In genomic region chr2:166544575-166545251, GRCm38 (mm10) we compare ENCODE assay signal across 12 mouse cellular contexts.
A peak's percentile ranks its signal among the peaks of the same experiment; 100 is the strongest.
DNase-seq lines count a peak whose midpoint lies in the region; ATAC-seq and TF ChIP-seq lines count a peak whose summit lies in the region.
"Had no signal": no experiment of that assay in that cellular context is flagged by ENCODE, and none has a peak within 500 bp of the region (broad histone marks: within the 10 kb centered on the region; RNA-seq: fewer than 3 reads in every experiment).

No protein-coding gene starts in this region.

- H3K4me3 ChIP-seq in thymus, adult 2 months (ENCODE audit: control insufficient read depth, insufficient read depth, low read length) = no peak overlapping the region
- H3K4me3 ChIP-seq: erythroblast, embryonic 14.5 days; intestine, embryonic 15.5 days; liver, embryonic 13.5 days had no signal

- ATAC-seq in granulocyte monocyte progenitor cell, adult 5-6 weeks (replicated peaks; ENCODE audit: poor library complexity, severe bottlenecking) = peak; percentile 24; the same call in 1 of the 2 replicates
- ATAC-seq: intestine, embryonic 15.5 days had no signal

- WGBS in thymus, adult 2 months = 48% methylated on average over 7 of the region's 7 CpGs

- no peak for TF ChIP-seq POLR2A in thymus, adult 2 months (IDR thresholded peaks at IDR 0.05; ENCODE audit: control insufficient read depth, extremely low read depth, insufficient read depth, low read length, poor library complexity)

- no peak for TF ChIP-seq CTCF in thymus, adult 2 months (IDR thresholded peaks at IDR 0.05; ENCODE audit: borderline replicate concordance, control insufficient read depth, extremely low read depth, insufficient read depth, low read length, poor library complexity)

- no peaks in the 10 kb centered on the region for H3K27me3 ChIP-seq in thymus, adult 2 months (ENCODE audit: control insufficient read depth, insufficient read depth, low read length)
- H3K27me3 ChIP-seq: intestine, embryonic 15.5 days; liver, embryonic 13.5 days had no signal

- peak; percentile 51 for DNase-seq in layer of hippocampus, adult 11-12 months (ENCODE audit: low spot score)
- no peak for DNase-seq in layer of hippocampus, postnatal 25 days (ENCODE audit: extremely low spot score in 1 of 2, low spot score in 1 of 2)
- DNase-seq in thymus, postnatal 14 days = peak; percentile 55
- DNase-seq in thymus, adult 2 months = no peak
- DNase-seq in urinary bladder, adult 18-20 months (ENCODE audit: low spot score in 2 of 2) = no peak
- no peak for DNase-seq in embryo, embryonic 11 days
- DNase-seq: cerebellum, adult 11 months; heart, adult 18-20 months; liver, embryonic 13.5 days had no signal

- no peaks in the 10 kb centered on the region for H3K36me3 ChIP-seq in thymus, adult 2 months (ENCODE audit: control insufficient read depth, insufficient read depth, low read length)
- H3K36me3 ChIP-seq: intestine, embryonic 15.5 days; liver, embryonic 13.5 days had no signal

- H3K27ac ChIP-seq in thymus, adult 2 months (ENCODE audit: control insufficient read depth, insufficient read depth, low read length) = no peak overlapping the region
- H3K27ac ChIP-seq: intestine, embryonic 15.5 days; liver, embryonic 13.5 days had no signal

- H3K4me1 ChIP-seq in thymus, adult 2 months (replicated peaks; ENCODE audit: control insufficient read depth, insufficient read depth, low read length) = peaks cover 82% of the 10 kb centered on the region

Comparison
In these comparisons a context has a peak if more than half of its experiments do, and no peak if none do; other contexts are left out.
1. DNase-seq: peak in layer of hippocampus, adult 11-12 months (single experiment) and thymus, postnatal 14 days (single experiment); none in layer of hippocampus, postnatal 25 days (0 of 2), thymus, adult 2 months (single experiment), urinary bladder, adult 18-20 months (0 of 2) and embryo, embryonic 11 days (single experiment).